Mouse (Mus musculus) embryonic fibroblast, embryonic 13.5 days (primary cell): ENCODE measurements around the gene Stra6l. TPM values are rescaled to one million over a fixed set of nuclear protein-coding genes. Genes with fewer than 3 reads are reported as not detected.

Experiments used
- H3K27ac ChIP-seq: 2 replicates; pipeline ENCODE4 v1.5.1; 2012; ENCODE audit warnings: low read length, control low read depth, inconsistent platforms; ENCODE audit not compliant: insufficient read depth
- H3K4me1 ChIP-seq: 2 replicates; pipeline ENCODE4 v1.6.1; 2011; ENCODE audit warnings: low read length; ENCODE audit not compliant: control insufficient read depth, insufficient read depth
- H3K4me3 ChIP-seq: 2 replicates; pipeline ENCODE4 v1.5.1; 2011; ENCODE audit warnings: mild to moderate bottlenecking, control low read depth, low read length; ENCODE audit not compliant: insufficient read depth
- CTCF ChIP-seq: IDR thresholded peaks from 2 replicates; pipeline ENCODE4 v1.5.1; 2011; ENCODE audit warnings: mild to moderate bottlenecking, control low read depth, low read length, moderate library complexity, borderline replicate concordance; ENCODE audit not compliant: insufficient read depth
- POLR2A ChIP-seq: IDR thresholded peaks from 2 replicates; pipeline ENCODE4 v1.6.1; 2011; ENCODE audit warnings: low read depth, mild to moderate bottlenecking, control low read depth, low read length, moderate library complexity
- polyA plus RNA-seq: library from polyadenylated mRNA; stranded (reverse); fragments of >200 nt; gene quantifications from 2 replicates; pipeline ENCODE4 v1.2.4, GENCODE M21; 2011; ENCODE audit warnings: low read depth; ENCODE audit not compliant: missing spikeins, insufficient read length

The Stra6l gene
- polyA plus RNA-seq, 1 experiment = not detected

- no peak overlapping the region for H3K27ac ChIP-seq
- no peak for TF ChIP-seq POLR2A
- TF ChIP-seq CTCF = no peak
- H3K4me3 ChIP-seq = no peak overlapping the region
- no peaks in the 10 kb centered on the region for H3K4me1 ChIP-seq
Measured at GRCm38 (mm10) chr4:45844355-45844754, 4.1 kb upstream of the Stra6l start.

DNA sequence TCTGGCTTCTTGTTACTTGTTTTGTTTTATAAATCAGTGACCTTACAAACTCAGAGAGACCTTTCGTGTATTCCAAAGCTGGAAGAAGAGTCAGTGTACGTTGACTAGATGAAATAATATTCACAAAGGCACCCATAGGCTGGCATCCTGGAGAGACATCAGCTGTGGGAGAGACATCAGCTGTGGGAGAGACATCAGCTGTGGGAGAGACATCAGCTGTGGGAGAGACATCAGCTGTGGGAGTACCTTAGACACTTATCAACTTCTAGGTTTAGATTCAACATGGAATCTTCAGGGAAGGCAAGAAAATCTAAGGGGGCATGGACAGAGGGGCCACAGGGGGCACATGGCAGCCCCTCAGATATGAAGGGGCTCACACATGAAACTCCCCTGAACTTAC lies 2.2 kb upstream of the Stra6l start:
- Histone ChIP-seq H3K4me1 (peaks cover under 1% of the 10 kb centered on the region; the same call in 1 of the 2 replicates), H3K27ac (no peak overlapping the region), H3K4me3 (no peak overlapping the region)
- TF ChIP-seq POLR2A = no peak
- no peak for TF ChIP-seq CTCF

- H3K4me3 ChIP-seq = no peak overlapping the region
- H3K27ac ChIP-seq = no peak overlapping the region
- TF ChIP-seq CTCF = no peak
- TF ChIP-seq POLR2A = no peak
- H3K4me1 ChIP-seq = peaks cover 4% of the 10 kb centered on the region
Measured at GRCm38 (mm10) chr4:45848825-45849156, 327 bp downstream of the Stra6l start.

DNA sequence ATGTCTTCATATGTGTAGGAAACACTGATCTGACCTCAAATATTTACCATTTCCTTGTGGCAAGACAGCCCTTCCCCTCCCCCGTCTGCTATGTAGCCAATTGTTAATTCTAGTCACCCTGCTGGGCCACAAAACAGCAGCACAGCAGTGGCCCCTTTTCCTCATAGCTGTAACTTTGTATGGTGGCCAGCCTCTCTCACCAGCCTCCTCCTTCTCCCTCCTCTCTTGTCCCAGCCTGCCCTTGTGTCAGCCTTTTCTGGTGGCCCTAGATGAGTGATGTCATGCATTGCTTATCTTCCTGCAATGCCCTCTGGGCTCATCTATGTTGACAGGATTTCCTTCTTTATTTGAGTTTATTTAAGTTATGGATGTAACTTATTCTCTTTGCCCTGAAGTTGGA lies 955 bp downstream of the Stra6l start:
- Histone ChIP-seq H3K4me3 (no peak overlapping the region), H3K27ac (no peak overlapping the region), H3K4me1 (peaks cover 4% of the 10 kb centered on the region)
- no peak for TF ChIP-seq POLR2A
- no peak for TF ChIP-seq CTCF

- Histone ChIP-seq H3K4me3 (no peak overlapping the region), H3K27ac (no peak overlapping the region), H3K4me1 (peaks cover 4% of the 10 kb centered on the region)
- no peak for TF ChIP-seq CTCF
Measured at GRCm38 (mm10) chr4:45851640-45852051, 3.2 kb downstream of the Stra6l start.

- TF ChIP-seq POLR2A (no peak), CTCF (no peak)
- no peak overlapping the region for H3K27ac ChIP-seq
- H3K4me3 ChIP-seq = no peak overlapping the region
- peaks cover 4% of the 10 kb centered on the region for H3K4me1 ChIP-seq
Measured at GRCm38 (mm10) chr4:45853496-45854246, 5.2 kb downstream of the Stra6l start.

DNA sequence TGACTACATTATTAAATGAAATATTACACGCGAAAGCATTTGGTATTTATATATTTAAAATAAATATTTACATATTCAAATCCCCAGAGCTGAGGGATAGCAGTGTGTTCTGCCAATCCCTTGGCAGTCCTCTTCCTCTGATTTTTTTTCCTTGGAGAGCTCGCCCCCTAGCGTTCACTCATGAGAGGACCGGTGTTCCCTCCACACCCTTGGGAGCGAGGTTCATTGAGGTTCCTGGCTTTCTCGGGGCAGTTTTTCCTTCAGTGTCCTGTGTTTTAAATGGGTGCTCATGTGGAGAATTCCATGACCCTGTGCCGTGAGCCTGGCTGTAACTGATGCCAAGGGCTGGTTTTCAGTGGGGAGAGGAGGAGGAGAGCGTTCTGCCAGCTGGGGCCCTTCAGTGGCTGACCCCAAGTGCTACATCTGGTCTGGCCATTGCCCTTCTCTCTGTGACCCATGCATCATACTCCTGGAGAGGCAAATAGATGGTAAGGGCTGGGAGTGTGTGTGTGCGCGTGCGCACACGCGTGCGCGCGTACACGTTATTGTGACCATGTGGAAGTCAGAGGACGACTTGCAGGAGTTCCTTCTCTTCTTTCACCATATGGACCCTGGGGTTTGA lies 7.5 kb downstream of the Stra6l start:
- TF ChIP-seq POLR2A (no peak), CTCF (peak; percentile 70; the same call in 1 of the 2 replicates)
- Histone ChIP-seq H3K27ac (no peak overlapping the region), H3K4me1 (peaks cover 4% of the 10 kb centered on the region), H3K4me3 (no peak overlapping the region)

- no peak for TF ChIP-seq POLR2A
- TF ChIP-seq CTCF = no peak
- no peak overlapping the region for H3K27ac ChIP-seq
- no peaks in the 10 kb centered on the region for H3K4me1 ChIP-seq
- no peak overlapping the region for H3K4me3 ChIP-seq
Measured at GRCm38 (mm10) chr4:45861160-45861559, 12.7 kb downstream of the Stra6l start.

DNA sequence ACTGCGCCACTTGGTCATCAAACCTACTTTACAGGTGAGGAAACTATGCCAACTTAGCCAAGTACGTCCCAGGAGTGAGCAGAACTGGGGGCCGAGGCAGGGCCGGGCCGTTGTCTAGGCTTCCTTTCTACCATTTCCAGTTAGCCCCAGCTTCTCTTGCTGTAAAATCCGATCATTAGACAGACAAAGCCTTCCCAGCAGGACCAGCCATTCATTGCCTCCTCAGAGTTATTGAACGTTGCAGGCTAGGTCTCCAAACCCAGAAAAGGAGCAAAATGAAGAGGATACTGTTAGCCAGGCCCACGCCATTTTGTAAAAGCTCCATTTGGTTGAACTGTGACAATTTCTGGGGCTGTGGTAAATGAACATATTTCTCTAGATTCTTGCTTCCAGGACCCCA lies 19.0 kb downstream of the Stra6l start:
- H3K27ac ChIP-seq = no peak overlapping the region
- TF ChIP-seq CTCF = no peak
- TF ChIP-seq POLR2A = no peak

DNA sequence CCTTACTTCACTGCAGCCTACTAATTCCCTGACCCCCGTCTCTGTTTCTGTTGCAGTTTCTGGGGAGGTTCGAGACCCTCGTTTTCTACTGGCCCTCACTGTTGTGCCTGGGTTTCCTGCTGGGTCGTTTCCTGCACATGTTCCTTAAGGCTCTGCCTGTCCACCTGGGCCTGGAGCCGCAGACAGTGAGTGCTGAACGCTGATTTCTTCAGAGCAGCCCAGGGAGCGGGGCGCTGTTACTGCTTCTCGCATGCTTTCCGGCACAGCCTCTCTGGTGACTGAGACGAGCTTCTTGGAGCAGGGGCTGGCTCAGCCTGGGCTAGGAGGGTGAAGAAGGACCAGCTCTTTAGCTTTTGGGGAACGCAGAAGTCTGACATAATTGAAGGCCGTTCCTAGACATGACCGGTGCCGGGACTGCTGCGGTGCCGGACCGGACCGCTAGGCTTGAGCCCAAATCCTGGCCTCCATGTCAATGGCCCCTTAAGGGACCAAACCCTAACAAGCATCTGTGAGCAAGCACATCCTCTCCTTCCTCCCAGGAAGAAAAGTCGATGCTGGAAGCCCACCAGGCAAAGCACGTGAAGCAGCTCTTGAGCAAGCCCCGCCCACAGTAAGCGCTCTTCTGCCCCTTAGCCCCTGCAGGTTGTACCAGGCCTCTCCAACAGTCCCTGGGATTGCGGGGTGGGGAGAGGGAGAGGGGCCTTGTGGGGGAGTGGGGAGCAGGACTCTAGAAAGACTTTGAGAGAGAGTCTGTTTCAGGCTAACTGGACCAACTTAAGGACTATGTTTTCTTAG lies 20.8 kb downstream of the Stra6l start:
- H3K4me3 ChIP-seq = no peak overlapping the region
- no peak overlapping the region for H3K27ac ChIP-seq
- TF ChIP-seq CTCF = no peak
- no peak for TF ChIP-seq POLR2A

More for the DNA sequence above, 19.0 kb downstream of the Stra6l start:
- H3K4me3 ChIP-seq = no peak overlapping the region
- H3K4me1 ChIP-seq = no peaks in the 10 kb centered on the region

More for the DNA sequence above, 20.8 kb downstream of the Stra6l start:
- H3K4me1 ChIP-seq = no peaks in the 10 kb centered on the region
